Mouse (Mus musculus) kidney, postnatal 4 days (tissue): ENCODE data around the gene Nectin2.
"Not testable (repeated sequence)": the region's sequence is repeated elsewhere in the genome, so short reads cannot be mapped to it uniquely, and the experiment has no call there.

Experiments used
- DNase-seq, 2 experiments: peaks; one replicate each; pipeline ENCODE4 v3.0.0; 2021; ENCODE audit warnings: mixed read lengths in 2 of 2

The Nectin2 gene

DNA sequence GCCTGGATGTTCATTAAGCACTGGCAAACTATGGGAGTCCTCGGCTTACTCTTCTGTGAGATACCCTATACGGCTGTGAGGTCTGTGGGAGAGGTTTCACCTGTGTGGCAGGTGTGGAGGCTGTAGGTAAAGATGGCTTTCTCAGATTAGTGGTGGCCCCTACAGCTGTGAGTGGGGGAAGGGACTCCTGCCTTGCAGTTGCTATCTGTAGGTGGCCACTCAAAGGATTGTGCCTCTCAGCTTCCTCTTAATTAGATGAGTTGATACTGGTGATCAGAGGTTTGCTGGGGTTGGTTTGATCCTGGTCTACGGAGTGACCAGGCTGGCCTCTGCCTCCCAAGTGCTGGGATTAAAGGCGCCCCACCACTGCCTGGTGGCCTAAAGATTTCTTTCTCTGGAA is 45.8 kb downstream of the Nectin2 start:
- no peak for DNase-seq

DNA sequence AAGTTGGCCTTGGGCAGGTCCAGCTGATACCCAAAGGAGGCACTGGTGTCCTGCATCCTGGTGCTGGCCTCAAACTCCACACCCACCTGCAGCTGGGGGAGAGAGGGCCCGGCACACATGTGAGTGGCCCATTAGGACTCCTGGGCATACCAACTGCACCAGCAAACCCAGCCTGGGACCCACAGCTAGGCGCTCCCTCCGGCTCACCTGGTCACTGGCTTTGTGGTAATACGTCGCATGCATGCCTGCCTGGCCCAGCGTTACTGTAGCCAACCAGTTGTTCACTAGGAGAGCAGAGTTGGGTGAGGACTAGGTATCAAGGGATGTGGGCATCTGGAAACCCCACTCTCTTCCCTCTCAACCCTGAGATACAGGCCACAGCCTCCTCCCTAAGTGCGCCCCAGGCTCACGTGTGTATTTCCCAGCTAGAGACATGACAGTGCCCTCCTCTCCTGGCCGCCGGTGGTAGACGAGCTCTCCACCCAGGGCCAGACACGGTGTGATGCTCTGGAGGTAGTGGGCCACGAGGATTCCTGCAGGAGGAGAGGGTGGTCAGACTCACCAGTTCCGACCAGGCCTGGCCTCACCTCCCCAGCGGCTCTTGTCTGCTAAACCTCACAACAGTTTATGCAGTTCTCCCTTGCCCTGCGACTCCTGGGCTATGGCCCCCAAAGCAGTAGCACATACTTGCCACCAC is 47.3 kb downstream of the Nectin2 start:
- no peak for DNase-seq

DNA sequence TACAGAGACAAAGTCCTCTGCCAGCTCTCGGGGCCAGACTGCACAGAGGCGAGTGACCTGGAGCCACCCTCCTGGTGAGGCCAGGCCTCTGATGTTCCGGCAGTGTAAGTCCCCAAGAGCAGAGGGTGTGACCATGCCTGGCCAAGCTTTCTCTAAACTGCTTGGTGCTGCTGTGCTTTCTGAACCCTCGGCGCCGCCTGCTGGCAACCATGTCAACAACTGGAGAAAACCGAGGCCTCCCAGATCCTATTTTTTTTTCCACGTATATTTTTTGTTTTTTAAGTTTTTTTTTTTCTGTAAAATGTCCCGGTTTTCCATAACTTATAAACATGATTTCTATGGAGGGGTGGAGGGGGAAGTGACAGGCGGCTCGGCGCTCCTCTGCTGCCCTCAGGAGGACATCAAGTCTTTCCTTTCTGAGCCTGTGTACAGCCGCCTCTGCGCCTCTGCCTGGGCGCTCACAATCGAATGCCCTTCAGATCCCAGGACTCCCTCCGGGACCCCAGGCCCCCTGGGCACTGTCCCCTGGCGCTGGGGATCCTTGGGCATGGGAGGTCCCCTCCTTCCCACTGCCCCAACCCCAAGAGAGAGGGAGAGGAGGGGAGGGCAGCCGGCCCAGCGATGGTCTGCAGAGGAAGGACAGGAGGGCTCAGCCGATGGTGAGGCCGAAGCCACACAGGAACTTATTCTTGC is 49.1 kb downstream of the Nectin2 start:
- DNase-seq = peak; percentile 86 to 91

DNA sequence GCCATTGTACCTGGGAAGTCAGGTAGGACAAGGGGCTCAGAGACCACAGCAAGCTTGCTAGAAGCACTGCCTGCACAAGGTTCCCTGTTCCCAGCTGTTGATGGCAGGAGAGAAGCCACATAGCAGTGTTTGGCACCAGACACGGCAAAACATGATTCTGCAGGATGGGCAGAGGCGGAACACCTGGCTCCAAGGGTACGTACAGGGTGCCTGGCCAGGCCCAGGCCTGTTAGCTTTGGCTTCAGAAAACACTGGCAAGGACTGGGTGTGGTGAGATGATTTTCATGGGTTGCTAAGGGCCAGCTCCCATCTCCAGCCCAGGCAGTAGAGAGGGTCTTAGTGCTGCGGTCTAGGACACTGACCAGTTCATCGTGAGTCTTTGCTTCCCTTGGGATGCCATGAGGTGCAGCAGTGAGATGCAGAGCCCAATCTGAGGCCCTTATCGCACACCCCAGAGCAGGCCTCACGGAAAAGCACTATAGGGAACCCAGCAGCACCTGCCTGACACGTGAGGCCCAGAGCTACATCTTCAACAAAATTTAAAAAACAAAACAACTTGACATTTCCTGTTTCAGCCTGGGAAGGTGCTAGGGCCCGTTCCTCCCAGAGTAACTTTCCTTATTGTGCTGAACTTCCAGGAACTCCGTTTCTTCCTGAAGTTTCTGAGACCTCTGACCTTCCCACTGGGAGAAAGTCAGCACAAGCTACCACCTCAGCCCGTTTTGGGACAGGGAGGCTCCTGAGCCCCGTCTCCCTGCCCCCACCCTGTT is 49.8 kb downstream of the Nectin2 start:
- DNase-seq = no peak

DNA sequence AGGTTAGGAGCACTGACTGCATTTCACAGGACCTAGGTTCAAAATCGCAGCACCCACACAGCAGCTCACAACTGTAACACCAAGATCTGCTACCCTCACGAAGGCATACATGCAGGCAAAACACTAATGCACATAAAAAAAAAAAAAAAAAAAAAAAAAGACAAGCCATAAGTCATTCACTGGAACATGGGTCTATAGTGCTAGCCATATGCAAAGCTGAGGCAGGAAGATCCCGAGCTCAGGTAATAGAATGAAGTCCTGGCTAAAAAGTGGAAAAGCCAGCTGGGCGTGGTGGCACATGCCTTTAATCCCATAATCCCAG is 50.5 kb downstream of the Nectin2 start:
- no peak for DNase-seq

DNA sequence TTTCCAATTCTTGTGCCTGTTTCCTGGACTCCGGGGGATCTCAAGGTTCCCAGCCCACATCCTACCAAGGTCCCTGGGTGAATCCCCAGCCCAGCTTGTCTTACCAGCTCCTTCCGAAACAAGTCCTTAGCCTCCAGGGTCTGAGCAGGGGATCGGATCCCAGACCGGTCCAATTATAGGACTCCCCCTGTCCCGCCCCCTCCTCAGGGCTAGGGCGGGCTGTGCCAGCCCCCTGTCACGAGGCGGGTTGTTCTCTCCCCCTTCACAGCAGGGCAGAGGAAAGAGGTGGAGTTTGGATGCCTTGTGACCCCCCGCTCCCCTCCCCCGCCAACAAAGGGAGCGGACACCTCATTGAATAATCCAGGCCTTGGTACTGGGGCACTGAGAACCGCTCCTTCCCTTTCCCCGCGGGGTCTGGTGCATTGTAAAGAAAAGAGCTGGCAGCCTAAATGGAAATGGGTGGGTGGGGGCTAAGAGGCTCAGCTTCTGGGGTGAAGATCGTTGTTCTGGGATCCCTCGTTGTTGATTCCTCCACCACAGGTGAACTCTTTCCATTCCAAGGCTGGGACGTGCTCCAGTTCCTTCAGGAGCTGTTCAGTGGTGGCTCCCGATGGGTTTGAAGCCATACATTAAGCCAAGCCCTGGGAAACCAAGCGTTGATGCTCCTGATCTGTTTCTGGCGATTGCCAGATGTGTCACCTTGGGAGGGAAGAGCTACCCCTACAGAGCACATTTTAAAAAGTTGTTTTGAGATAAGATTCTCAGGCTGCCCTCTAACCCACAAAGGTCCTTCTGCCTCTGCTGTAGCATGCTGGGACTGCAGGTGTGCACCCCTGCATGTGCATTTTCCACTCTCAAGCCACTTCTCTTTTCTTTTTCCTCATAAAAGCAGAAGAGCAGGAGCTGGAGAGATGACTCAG is 51.1 kb downstream of the Nectin2 start, which contains the start of gene Apoe:
Gene Apoe (minus strand): TSS at position 282 of the 920 bp plus-strand sequence.
- DNase-seq = peak; percentile 62 to 79

DNA sequence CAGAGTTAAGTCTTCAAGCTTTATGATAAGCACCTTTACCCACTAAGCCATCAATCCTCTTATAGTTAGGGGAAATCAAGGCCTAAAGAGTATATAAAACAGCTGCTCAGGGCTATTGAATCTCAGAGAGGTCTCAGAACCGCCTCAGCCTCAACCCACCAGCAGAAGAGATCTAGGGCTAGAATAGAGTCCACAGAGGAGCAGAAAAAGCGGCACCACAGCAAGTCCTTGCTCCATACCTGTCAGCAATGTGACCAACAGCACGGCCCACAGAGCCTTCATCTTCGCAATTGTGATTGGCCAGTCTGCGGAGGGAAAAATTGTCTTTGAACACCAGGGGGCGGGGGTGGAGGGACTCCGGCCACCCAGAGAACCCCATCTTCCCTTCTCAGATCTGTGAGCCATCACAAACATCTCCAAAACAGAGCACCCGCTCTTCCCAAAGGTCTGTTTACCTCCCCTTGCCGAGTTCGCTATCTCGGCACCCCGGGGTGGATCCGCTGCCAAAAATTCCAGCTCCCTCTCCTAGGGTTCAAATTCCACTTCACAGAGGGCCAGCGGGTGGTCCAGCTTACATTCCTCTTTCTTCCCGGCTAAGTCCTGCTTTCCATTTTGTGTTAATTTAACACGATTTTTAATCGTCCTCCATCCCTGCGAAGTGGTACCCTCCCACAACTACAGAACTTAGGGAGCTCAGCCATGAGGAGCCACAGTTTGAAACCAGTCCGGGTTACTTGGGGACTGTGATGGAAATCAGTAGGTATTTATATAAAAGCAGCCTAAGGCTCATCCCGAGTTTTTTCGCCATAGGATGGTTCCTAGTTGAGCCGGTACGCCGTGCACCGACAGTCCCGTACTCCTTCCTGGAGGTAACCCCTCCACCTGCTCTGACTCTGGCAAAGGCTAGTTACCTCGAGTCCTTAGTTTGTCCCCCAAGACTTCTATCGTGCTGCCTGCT is 52.1 kb downstream of the Nectin2 start:
- peak; percentile 49 to 66 for DNase-seq

DNA sequence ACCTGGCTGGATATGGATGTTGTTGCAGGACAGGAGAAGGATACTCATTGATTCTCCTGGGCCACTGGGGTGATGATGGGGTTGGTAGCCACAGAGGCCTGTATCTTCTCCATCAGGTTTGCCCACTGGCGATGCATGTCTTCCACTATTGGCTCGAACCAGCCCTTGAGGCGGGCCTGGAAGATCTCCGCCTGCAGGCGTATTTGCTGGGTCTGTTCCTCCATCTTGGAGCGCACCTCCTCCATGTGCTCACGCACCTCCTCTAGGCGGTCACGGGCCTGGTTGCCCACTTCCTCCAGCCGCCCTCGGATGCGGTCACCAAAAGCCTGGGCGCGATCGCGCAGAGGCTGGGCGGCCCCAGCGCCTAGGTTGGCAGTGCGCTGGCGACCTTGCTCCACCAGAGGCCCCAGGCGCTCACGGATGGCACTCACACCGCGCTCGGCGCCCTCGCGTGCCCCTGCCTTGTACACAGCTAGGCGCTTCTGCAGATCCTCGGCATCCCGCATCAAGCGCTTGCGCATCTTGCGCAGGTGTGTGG is 53.9 kb downstream of the Nectin2 start:
- no peak for DNase-seq

DNA sequence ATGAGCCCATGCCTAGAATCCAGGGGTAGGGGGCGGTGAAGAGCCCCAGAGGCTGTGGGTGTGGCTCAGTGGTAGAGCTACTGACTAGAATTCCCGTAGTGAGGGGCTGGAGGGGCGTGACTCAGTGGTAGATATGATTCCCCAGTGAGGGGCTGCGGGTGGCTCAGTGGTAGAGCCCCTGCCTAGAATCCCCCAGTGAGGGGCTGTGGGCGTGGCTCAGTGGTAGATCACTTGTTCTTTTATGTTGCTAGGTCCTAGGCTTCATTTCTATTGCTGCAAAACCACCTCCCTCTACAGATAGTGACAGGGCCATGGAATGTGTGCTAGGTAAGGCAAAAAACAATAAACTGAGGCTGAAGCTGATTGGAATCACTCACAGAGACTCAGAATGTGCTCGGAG is 54.4 kb downstream of the Nectin2 start:
- no peak for DNase-seq

DNA sequence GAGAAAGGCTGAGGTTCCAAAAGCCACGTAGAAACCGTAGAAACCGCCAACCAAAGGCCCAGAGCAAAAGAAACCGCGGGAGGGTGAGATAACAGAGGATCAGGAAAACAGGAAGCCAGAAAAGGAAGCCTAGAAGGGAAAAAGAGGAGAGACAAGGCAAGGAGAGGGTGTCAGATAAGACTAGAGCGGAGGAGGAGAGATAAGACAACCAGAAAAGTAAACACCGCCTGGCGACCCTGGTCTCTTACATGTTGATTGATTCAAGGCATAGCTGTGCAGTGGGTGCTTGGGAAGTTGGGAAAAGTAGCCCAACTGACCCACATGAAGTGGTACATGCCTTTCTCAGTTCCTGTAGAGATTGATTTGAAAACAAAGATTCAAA is 55.1 kb downstream of the Nectin2 start:
- DNase-seq = no peak

DNA sequence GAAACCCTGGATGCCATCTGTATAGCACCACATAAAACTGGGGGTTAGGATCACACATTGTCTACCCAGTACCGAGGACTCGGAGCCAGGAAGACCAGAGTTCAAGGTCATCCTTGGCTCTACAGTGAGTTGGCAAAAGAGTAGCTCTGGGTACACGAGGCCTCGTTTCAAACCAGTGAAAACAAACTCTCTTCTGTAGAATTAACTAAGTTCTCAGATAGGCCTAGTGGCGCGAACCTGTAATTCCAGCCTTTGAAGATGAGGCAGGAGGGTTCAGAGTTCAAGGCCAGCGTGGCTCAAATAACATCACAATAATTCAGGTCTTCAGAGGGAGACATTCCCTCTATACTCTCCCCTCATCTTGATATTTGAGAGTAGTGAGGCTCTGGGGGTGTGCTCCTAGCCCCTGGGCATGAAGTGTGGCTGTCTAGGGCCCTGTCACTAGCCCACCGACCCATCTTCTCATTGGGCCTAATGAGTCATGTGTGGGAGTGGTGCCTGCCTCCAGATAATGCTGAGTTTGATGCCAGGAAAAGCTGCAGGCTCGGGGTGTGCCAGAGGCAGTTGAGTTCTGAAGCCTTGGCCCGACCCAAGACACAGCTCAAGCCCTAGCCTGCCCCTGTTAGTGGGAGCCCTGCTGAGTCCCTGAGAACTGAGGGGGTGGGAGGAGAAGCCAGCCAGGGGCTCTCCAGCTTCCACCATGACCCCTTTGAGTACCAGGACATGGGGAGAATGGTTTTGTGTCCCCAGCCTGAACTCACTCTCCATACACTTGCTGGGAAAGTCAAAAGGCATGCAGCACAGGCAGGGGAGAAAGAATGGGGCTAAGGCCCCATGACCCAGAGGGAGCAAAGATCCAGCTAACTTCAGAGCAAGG is 55.7 kb downstream of the Nectin2 start:
- no peak for DNase-seq

DNA sequence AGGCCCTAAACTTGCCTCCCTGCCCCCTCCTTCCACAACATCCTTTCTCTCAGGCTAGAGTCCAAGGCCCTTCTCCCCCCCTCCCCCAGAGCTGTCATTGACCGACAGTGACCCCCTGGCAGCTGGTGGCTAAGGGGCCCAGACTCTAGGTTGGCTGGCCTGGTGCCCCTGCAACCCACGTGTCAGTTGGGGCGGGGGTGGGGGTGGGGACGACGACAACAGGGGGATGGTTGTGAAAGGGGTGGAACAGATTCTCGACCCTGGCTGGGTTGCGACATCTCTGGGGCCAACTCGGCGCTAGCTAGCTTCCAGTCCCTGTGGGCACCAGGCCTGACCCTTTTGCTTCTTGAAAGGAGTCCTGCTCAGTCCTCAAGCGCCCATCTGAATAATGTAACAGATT is 56.9 kb downstream of the Nectin2 start:
- DNase-seq = peak; percentile 34 to 65

DNA sequence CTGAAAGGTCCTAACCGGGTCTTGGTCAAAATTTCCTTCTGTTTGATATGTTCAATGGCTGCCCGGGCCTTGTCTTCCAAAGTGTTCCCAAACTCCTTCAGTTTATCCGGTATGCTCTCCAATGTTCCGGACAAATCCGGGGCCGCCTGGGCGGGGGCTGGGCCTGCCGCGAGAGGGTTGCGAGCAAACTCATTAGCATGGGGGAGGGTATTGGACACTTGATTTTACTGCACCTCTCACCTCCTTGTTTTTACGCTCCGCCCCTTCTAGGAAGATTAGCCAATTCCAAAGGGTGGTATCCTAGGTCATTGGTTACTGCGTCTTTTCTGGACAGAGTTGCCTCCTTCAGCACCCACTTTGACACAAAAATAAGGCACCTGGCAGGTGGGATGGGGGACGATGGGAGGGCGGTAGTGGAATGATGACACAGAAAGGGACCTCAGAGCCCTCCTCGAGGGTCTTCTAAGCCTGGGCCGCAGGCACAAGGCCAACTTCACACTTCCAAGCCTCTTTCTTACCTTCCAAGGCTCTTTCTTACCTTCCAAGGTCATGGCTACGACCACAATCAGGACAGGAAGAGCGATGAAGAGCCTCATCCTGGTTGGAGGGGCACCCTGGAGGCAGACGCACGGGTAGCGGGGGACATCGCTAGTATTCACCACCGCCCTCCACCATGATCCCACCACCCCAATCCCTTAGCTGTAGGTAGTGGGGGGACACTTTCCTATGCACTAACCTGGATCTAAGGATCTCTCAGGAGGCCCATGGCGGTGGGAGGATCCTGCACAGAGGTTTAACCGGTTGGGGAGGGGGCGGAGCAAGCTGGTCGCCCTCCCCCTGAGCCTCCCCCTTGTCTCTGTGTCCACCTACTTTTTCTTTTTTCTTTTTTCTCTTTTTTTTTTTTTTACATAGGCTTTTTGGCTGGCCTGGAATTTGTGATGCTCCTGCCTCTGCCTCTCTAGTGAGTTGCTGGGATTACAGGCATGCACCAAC is 58.1 kb downstream of the Nectin2 start, which contains the start of gene Apoc1:
Gene Apoc1 (minus strand): TSS at position 788 of the 993 bp plus-strand sequence.
- peak; percentile 52 to 69 for DNase-seq

DNA sequence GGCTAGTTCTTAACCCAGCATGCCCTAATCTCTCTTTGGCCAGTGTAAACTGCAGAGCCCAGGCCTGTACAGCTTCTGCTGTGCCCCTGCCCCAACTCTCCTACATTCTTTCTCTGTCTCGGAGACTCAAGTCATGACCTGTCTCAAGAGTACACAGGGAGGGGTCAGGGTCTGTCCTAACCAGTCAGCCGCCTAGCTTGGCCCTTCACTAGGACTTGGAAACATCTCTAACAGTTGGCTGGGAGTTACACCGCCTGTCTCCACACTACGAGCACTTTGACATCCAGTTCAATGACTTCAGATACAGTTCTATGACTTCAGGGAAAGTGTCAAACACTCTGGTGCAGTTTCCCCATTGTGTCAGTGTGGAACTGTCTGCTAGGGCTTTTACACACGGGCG is 58.8 kb downstream of the Nectin2 start:
- DNase-seq = no peak

DNA sequence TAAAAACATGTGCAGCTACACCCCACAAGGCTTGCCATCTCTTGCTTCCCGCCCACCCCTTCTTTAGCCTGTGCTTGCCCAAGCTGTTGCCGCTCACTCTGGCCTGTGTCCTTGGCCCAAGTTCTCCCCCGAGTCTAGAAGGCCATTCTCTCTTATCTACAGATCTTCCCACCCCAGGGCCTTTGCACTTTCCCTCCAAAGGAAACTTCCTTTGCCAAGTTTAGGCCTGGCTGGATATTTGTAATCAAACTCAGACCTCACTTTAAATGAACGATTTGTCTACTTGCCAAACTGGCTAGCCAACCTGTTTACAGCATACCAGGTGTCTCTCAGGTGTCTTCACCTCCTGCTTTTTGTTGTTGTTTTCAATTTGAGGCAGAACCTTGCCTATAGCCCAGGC is 59.4 kb downstream of the Nectin2 start:
- DNase-seq = no peak

DNA sequence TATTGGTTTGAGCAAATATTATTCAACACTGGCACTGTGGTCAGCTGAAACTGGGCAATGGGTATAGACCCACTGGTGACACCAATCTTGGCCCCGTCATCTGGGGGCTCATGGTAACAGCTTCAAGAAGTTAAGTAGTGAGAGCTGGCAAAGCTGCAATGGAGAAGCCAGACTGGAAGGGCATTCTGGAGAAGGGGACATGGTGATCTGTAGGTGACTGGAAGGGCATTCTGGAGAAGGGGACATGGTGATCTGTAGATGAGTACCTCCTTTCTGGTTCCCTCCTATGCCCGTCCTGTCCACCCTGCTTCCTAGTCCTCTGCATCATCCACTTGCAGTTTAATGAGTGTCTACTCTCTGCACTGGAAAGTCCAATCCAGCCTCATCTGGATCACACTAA is 61.7 kb downstream of the Nectin2 start:
- no peak for DNase-seq

DNA sequence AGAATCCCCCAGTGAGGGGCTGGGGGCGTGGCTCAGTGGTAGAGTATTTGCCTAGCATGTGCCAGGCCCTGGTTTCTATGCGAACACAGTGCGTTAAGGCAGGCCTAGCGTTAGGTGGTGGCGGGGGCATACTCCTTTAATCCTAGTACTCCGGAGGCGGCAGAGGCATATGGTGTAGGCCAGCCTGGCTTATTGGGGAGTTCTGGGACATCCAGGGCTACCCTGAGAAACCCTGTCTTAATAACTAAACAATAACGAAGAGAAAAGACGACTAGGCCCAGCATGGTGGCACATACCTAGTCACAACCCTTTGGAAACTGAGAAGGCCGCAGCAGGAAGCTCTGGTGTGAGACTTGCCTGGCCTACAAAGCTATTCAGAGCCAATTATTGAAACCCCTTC is 62.2 kb downstream of the Nectin2 start:
- DNase-seq = no peak

DNA sequence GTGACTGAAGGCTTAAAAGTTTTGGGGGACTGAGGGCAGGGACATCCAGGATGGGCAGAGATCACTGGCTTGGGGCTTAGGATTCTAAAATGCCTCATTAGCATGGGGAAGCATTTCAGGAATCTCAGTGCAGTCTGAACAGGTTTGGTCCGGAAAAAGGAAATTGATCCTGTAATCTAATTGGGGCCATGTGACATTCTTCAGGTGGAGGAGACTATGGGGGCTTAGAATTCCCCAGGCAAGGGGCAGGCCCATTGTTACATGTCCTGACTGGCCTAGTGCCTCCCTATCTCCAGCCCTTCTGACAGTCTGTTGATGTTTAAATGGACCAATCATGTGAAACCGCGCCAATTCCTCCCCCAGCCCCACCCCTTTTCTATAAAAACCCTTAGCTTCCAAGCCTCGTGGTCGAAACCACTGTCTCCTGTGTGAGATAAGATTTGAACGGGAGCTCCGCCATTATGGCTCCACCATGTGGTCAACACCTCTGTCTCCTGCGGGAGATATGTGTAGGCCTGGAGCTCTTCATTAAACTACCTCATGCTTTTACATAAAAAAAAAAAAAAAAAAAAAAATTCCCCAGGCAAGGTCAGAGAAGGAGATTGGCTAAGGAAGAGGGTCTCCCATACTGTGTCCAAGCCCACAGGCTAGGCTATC is 63.2 kb downstream of the Nectin2 start:
- not testable (repeated sequence) for DNase-seq
